Mouse (Mus musculus): ENCODE measurements at regions not wholly inside any gene's neighbourhood (a gene's known extent, or its start where the extent isn't known, plus 50 kb on each side); places are given as distances from the start of the nearest gene placed in this dataset.
A peak's percentile ranks its signal among the peaks of the same experiment; 100 is the strongest.

GRCm38 (mm10) chr13:69410359-69410758, 123.2 kb upstream of the Nsun2 start:
- no peaks in the 10 kb centered on the region for H3K36me3 ChIP-seq
- no peaks in the 10 kb centered on the region for H3K9me3 ChIP-seq (replicated peaks)
- H3K4me2 ChIP-seq (replicated peaks) = no peak overlapping the region
- WGBS = 83% methylated on average over 1 of the region's 1 CpGs
- no peak for ATAC-seq (ENCODE audit: low FRiP score)
- H3K4me3 ChIP-seq = no peak overlapping the region
- no peak overlapping the region for H3K27ac ChIP-seq
- no peaks in the 10 kb centered on the region for H3K27me3 ChIP-seq
- H3K9ac ChIP-seq = no peak overlapping the region
- no peaks in the 10 kb centered on the region for H3K4me1 ChIP-seq

GRCm38 (mm10) chr13:69414813-69415212, 118.7 kb upstream of the Nsun2 start:
- ATAC-seq (ENCODE audit: low FRiP score) = no peak
- Histone ChIP-seq H3K4me2 (replicated peaks) (no peak overlapping the region), H3K4me3 (no peak overlapping the region), H3K36me3 (no peaks in the 10 kb centered on the region), H3K27ac (no peak overlapping the region), H3K9me3 (replicated peaks) (no peaks in the 10 kb centered on the region; the same call in 1 of the 2 replicates), H3K9ac (no peak overlapping the region), H3K27me3 (no peaks in the 10 kb centered on the region), H3K4me1 (no peaks in the 10 kb centered on the region)
- 76% methylated on average over 7 of the region's 7 CpGs for WGBS

- no peaks in the 10 kb centered on the region for H3K27me3 ChIP-seq
- H3K4me2 ChIP-seq (replicated peaks) = no peak overlapping the region
- H3K9me3 ChIP-seq (replicated peaks) = no peaks in the 10 kb centered on the region; the same call in 1 of the 2 replicates
- no peaks in the 10 kb centered on the region for H3K36me3 ChIP-seq
- no peaks in the 10 kb centered on the region for H3K4me1 ChIP-seq
- ATAC-seq (ENCODE audit: low FRiP score) = no peak
- 68% methylated on average over 2 of the region's 2 CpGs for WGBS
- no peak overlapping the region for H3K4me3 ChIP-seq
- H3K9ac ChIP-seq = no peak overlapping the region
- no peak overlapping the region for H3K27ac ChIP-seq
Measured at GRCm38 (mm10) chr13:69416726-69417125, 116.8 kb upstream of the Nsun2 start.

- Histone ChIP-seq H3K9me3 (replicated peaks) (no peaks in the 10 kb centered on the region; the same call in 1 of the 2 replicates), H3K4me3 (no peak overlapping the region), H3K36me3 (no peaks in the 10 kb centered on the region), H3K4me1 (no peaks in the 10 kb centered on the region), H3K9ac (no peak overlapping the region), H3K27me3 (no peaks in the 10 kb centered on the region), H3K27ac (no peak overlapping the region), H3K4me2 (replicated peaks) (no peak overlapping the region)
- ATAC-seq (ENCODE audit: low FRiP score) = no peak
- 77% methylated on average over 14 of the region's 14 CpGs for WGBS
Measured at GRCm38 (mm10) chr13:69417855-69418478, 115.6 kb upstream of the Nsun2 start.

GRCm38 (mm10) chr13:69420166-69420565, 113.4 kb upstream of the Nsun2 start:
- Histone ChIP-seq H3K36me3 (no peaks in the 10 kb centered on the region), H3K9ac (no peak overlapping the region), H3K27ac (no peak overlapping the region), H3K27me3 (no peaks in the 10 kb centered on the region), H3K4me2 (replicated peaks) (no peak overlapping the region), H3K9me3 (replicated peaks) (no peaks in the 10 kb centered on the region; the same call in 1 of the 2 replicates), H3K4me3 (no peak overlapping the region), H3K4me1 (no peaks in the 10 kb centered on the region)
- WGBS = 86% methylated on average over 8 of the region's 8 CpGs
- no peak for ATAC-seq (ENCODE audit: low FRiP score)

GRCm38 (mm10) chr13:69421966-69422365, 111.6 kb upstream of the Nsun2 start:
- H3K4me1 ChIP-seq = peaks cover 5% of the 10 kb centered on the region; the same call in 1 of the 2 replicates
- no peaks in the 10 kb centered on the region for H3K27me3 ChIP-seq
- no peaks in the 10 kb centered on the region for H3K36me3 ChIP-seq
- no peak overlapping the region for H3K4me2 ChIP-seq (replicated peaks)
- H3K9ac ChIP-seq = no peak overlapping the region
- H3K4me3 ChIP-seq = no peak overlapping the region
- no peak overlapping the region for H3K27ac ChIP-seq
- ATAC-seq (ENCODE audit: low FRiP score) = no peak
- no peaks in the 10 kb centered on the region; the same call in 1 of the 2 replicates for H3K9me3 ChIP-seq (replicated peaks)

- 46% methylated on average over 6 of the region's 6 CpGs for WGBS
- no peak overlapping the region; the same call in 1 of the 2 replicates for H3K27ac ChIP-seq
- peaks cover 13% of the 10 kb centered on the region for H3K4me1 ChIP-seq
- H3K9me3 ChIP-seq (replicated peaks) = no peaks in the 10 kb centered on the region
- no peak overlapping the region for H3K9ac ChIP-seq
- no peaks in the 10 kb centered on the region for H3K27me3 ChIP-seq
- peak; percentile 66 for ATAC-seq (ENCODE audit: low FRiP score)
- H3K4me2 ChIP-seq (replicated peaks) = no peak overlapping the region
- H3K4me3 ChIP-seq = no peak overlapping the region
- no peaks in the 10 kb centered on the region for H3K36me3 ChIP-seq
Measured at GRCm38 (mm10) chr13:69426117-69426516, 107.4 kb upstream of the Nsun2 start.

- Histone ChIP-seq H3K27ac (peak overlapping the region; percentile 67), H3K4me3 (no peak overlapping the region), H3K27me3 (no peaks in the 10 kb centered on the region), H3K36me3 (no peaks in the 10 kb centered on the region), H3K9me3 (replicated peaks) (no peaks in the 10 kb centered on the region), H3K9ac (no peak overlapping the region), H3K4me1 (peaks cover 13% of the 10 kb centered on the region), H3K4me2 (replicated peaks) (no peak overlapping the region)
- WGBS = 29% methylated on average over 5 of the region's 5 CpGs
- ATAC-seq (ENCODE audit: low FRiP score) = peak; percentile 82
Measured at GRCm38 (mm10) chr13:69429596-69429995, 104.0 kb upstream of the Nsun2 start.

- H3K4me1 ChIP-seq = peaks cover 8% of the 10 kb centered on the region
- no peak overlapping the region for H3K4me3 ChIP-seq
- no peak overlapping the region for H3K9ac ChIP-seq
- no peaks in the 10 kb centered on the region for H3K36me3 ChIP-seq
- no peaks in the 10 kb centered on the region for H3K27me3 ChIP-seq
- WGBS = 89% methylated on average over 8 of the region's 8 CpGs
- H3K9me3 ChIP-seq (replicated peaks) = no peaks in the 10 kb centered on the region
- H3K27ac ChIP-seq = no peak overlapping the region
- no peak for ATAC-seq (ENCODE audit: low FRiP score)
- no peak overlapping the region for H3K4me2 ChIP-seq (replicated peaks)
Measured at GRCm38 (mm10) chr13:69433461-69434323, 99.9 kb upstream of the Nsun2 start.

- H3K4me2 ChIP-seq (replicated peaks) = no peak overlapping the region
- no peaks in the 10 kb centered on the region for H3K9me3 ChIP-seq (replicated peaks)
- ATAC-seq (ENCODE audit: low FRiP score) = no peak
- H3K4me3 ChIP-seq = no peak overlapping the region
- no peaks in the 10 kb centered on the region for H3K27me3 ChIP-seq
- no peaks in the 10 kb centered on the region for H3K36me3 ChIP-seq
- H3K27ac ChIP-seq = no peak overlapping the region
- H3K4me1 ChIP-seq = no peaks in the 10 kb centered on the region; the same call in 1 of the 2 replicates
- no peak overlapping the region for H3K9ac ChIP-seq
- WGBS = 89% methylated on average over 9 of the region's 9 CpGs
Measured at GRCm38 (mm10) chr13:69439486-69439885, 94.1 kb upstream of the Nsun2 start.

- H3K4me3 ChIP-seq = no peak overlapping the region
- H3K4me2 ChIP-seq (replicated peaks) = no peak overlapping the region
- ATAC-seq (ENCODE audit: low FRiP score) = no peak
- no peaks in the 10 kb centered on the region for H3K9me3 ChIP-seq (replicated peaks)
- WGBS = 63% methylated on average over 1 of the region's 1 CpGs
- H3K36me3 ChIP-seq = no peaks in the 10 kb centered on the region
- no peaks in the 10 kb centered on the region for H3K27me3 ChIP-seq
- no peak overlapping the region for H3K9ac ChIP-seq
- no peak overlapping the region for H3K27ac ChIP-seq
- H3K4me1 ChIP-seq = no peaks in the 10 kb centered on the region; the same call in 1 of the 2 replicates
Measured at GRCm38 (mm10) chr13:69441798-69442197, 91.7 kb upstream of the Nsun2 start.

- no peak overlapping the region for H3K4me3 ChIP-seq
- no peaks in the 10 kb centered on the region for H3K27me3 ChIP-seq
- WGBS = 82% methylated on average over 4 of the region's 4 CpGs
- H3K27ac ChIP-seq = no peak overlapping the region
- no peak for ATAC-seq (ENCODE audit: low FRiP score)
- H3K4me1 ChIP-seq = no peaks in the 10 kb centered on the region; the same call in 1 of the 2 replicates
- no peak overlapping the region for H3K9ac ChIP-seq
- no peak overlapping the region for H3K4me2 ChIP-seq (replicated peaks)
- no peaks in the 10 kb centered on the region for H3K9me3 ChIP-seq (replicated peaks)
- no peaks in the 10 kb centered on the region for H3K36me3 ChIP-seq
Measured at GRCm38 (mm10) chr13:69445611-69446010, 87.9 kb upstream of the Nsun2 start.

All from hindbrain, embryonic 12.5 days (tissue).